Mouse (Mus musculus) thymus, postnatal 10 days (tissue): ENCODE results near the gene Map3k1.

Experiments used
- DNase-seq, 2 experiments: peaks; one replicate each; pipeline ENCODE4 v3.0.0; 2021; ENCODE audit warnings: low spot score in 2 of 2

Map3k1 gene

DNA sequence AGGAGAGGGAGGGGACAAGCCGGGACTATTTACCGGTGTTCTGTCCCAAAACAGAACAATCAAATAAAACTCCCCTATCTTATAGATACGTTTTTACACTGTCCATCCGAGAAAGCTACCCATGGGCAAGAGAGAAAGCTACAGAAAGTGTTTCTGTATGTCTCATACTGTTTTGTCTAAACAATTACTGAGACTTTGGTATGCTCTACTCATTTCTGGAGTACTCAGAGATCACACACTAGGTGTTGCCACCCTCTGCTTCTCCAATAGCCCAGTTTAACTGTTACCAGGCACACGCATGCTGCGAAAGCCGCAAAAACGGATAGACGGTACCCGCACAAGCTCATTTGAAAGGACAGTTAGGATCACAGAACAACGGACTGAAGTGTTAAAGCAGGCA lies 17.2 kb downstream of the Map3k1 start:
- DNase-seq: no peak

GRCm38 (mm10) chr13:111789420-111790065 lies 19.2 kb downstream of the Map3k1 start:
- DNase-seq: no peak

GRCm38 (mm10) chr13:111788882-111789281 lies 19.9 kb downstream of the Map3k1 start:
- DNase-seq: no peak

- DNase-seq: peak in 1 of 2 experiments; percentile 71
These were observed 20.8 kb downstream of the Map3k1 start for GRCm38 (mm10) chr13:111787857-111788619.

DNA sequence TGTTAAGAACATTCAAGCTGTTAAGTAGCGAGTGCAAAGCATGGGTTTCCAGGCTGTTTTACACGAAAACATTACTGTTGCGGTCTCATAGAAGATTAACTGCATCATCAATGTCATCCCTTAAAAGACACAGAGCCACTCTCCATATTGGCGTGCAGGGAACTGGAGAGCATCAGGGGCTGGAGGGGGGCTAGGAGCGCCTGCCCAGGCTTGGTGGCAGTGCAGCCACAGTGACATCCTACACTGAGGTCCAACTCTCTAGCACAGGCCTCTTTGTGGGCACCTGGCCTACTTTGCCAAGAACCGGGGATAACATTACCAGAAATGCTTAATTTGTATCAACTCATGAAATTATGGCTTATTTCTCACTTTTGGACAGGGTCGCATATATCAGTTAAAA lies 22.2 kb downstream of the Map3k1 start:
- DNase-seq: no peak

- DNase-seq: no peak
These were observed 25.3 kb downstream of the Map3k1 start for GRCm38 (mm10) chr13:111783451-111783850.

DNA sequence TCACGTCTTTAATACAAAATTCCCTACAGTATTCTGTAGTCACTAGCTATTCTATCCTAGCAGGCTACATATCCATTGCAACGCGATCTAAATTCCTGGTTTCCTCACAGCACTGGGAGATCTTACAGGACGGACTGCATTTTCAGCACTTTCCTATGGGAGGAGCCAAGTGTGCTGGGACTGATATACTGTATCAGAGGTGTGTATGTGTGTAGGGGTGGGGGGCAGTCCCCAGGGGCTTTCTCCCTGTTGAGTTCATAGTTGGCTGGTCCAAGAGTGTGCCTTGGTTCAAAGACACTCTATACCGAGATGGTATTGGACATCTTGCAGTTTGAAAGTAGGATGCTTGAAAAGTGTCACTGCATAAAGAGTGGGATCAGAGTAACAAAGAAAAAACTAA lies 29.3 kb downstream of the Map3k1 start:
- no peak for DNase-seq

- no peak for DNase-seq
These were observed 30.2 kb downstream of the Map3k1 start for GRCm38 (mm10) chr13:111778606-111779005.

- no peak for DNase-seq
These were observed 30.9 kb downstream of the Map3k1 start for GRCm38 (mm10) chr13:111777865-111778264.

DNA sequence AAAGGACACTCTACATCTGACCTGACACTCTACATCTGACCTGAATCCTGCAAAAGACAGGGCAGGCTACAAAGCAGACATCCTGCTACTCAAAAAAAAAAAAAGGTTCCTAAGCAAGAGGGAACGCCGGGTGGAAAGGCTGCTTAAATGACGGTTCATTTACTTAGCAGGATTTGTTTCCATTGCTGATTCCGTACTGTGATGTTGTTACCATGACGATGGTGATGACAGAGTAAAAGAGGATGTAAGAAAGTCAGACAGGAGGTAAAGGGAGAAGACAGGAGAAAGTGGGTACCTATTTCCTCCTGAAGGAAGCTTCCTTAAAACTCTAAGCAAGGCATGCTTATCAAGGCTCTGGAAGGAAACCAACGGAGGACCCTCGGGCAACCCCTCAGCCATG lies 31.6 kb downstream of the Map3k1 start:
- DNase-seq: no peak

DNA sequence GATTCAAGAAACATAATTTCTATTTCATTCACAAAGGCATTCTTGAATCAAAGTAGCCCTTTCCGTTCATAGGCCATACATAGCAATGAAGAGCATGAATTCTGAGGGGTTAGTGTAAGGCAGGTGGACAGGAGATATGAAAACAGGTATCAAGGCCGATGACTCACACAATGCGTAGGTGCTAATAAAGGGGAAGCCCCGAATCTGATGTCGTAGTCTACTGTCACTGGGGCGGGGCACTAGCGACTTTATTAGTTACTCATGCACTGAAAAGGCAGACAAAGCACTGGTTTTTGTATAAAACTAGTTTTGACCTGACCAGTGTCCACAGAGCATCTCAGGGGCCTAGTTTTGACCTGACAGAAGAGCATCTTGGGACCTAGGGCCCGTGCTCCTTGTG lies 36.7 kb downstream of the Map3k1 start:
- no peak for DNase-seq

DNA sequence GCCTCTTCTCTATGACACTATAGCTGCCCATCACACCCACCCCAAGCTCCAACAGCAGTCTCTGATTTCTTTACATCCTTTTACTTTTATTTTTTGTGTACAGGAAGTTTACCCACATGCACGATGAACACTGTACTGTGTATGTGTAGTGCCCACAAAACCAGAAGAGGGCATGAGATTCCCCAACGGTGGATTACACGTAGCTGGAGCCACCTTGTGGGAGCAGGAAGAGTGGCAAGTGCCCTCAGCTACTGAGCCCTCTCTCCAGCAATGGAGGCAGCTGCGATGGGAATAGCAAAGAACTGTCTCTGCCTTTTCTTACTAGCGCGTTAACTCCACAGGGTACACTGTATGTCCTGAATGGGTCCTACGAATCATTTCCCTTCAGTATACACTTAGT lies 37.6 kb downstream of the Map3k1 start:
- peak; percentile 54 to 77 for DNase-seq

- no peak for DNase-seq
These were observed 38.0 kb downstream of the Map3k1 start for GRCm38 (mm10) chr13:111770776-111771175.

GRCm38 (mm10) chr13:111762526-111762925 lies 46.3 kb downstream of the Map3k1 start:
- peak; percentile 54 to 55 for DNase-seq

DNA sequence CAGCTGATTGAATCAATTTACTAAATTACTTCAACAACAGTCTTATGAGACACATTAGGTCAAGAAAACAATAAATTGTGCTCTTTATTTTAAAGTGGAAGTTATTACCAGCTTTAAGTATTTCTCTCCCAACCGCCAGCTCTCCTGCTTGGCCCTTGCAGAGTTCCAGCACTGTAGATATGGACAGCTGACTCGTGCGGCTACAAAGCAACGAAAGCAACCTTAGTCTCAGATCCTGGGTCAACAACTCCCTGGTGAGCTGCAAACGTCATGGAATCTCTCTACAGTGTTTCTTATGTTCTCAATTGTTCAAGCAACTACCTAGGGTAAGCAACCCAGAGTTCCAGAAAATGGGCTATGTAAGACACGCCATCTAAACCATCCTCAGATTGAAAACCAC lies 51.8 kb downstream of the Map3k1 start:
- no peak for DNase-seq

- no peak for DNase-seq
These were observed 52.9 kb downstream of the Map3k1 start for GRCm38 (mm10) chr13:111755937-111756336.

DNA sequence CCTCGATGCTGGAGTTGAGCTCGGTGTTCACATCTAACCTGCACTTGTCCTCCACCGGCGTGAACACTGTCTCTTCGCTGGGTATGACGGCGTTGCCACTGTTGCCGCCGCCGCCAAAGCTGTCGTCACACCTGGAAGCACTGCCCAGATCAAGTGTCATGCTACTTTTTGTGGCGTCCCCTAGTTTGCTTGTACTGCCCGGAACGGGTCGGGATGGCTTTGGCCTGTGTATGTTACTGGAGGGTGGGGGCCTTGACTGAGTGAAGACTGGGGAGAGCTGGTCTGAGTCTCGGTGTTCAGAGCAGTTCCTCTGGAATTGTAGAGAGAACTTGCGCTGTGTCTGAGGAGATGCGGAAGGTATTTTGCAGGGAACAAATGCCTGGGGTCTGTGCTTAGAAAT lies 53.4 kb downstream of the Map3k1 start:
- no peak for DNase-seq

DNA sequence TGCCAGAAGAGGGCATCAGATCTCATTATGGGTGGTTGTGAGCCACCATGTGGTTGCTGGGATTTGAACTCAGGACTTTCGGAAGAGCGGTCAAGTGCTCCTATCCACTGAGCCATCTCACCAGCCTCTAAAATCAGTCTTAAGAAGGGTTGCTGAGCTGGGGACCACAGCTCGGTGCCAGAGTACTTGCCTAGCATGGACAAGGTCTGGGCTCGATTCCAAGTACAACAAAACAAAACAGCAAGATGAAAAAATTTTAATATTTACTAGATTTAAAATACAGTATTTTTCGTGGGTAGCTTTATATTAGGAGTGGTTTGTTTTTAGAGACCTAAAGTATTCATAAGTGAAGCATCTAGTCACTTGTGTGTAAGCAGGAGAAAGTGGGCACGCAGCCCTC lies 55.5 kb downstream of the Map3k1 start:
- DNase-seq: no peak

- DNase-seq: no peak
These were observed 60.3 kb downstream of the Map3k1 start for GRCm38 (mm10) chr13:111748301-111749062.

DNA sequence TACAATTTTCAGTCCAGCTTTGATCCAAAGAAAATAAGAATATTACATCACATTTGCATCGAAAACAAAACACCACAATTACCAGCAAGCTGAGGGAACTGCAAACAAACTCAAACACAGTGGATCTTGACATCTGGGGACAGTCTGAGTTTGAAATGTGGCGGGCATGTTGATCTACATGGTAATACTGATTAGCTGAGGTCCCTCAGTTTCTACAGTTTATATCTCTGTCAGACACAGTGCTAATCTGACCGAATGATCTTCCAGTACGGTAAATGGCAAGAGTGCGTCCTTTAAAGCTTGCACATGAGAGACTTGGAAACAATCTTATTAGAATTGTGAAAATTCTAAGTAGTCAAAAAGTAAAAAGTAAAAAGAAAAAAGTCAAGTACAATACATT lies 62.0 kb downstream of the Map3k1 start:
- no peak for DNase-seq

DNA sequence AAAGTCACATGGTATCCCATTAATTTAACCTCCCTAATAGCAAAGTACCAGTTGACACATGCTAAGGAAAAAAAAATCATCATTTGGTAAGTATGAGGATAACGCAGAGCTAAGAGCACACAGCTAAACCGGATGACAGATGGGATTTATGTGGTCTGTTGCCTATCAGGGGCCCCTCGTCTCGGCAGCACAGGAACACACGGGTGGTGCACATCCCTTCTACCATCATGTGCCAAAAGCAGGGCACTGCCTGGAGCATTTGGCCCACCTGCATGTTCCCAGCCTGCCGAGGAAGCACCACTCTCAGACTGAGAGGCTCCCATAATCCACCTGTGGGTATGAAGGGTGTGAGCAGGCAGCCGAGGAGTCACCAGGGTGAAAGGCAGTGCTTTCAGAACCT lies 63.6 kb downstream of the Map3k1 start:
- peak; percentile 26 to 30 for DNase-seq

DNA sequence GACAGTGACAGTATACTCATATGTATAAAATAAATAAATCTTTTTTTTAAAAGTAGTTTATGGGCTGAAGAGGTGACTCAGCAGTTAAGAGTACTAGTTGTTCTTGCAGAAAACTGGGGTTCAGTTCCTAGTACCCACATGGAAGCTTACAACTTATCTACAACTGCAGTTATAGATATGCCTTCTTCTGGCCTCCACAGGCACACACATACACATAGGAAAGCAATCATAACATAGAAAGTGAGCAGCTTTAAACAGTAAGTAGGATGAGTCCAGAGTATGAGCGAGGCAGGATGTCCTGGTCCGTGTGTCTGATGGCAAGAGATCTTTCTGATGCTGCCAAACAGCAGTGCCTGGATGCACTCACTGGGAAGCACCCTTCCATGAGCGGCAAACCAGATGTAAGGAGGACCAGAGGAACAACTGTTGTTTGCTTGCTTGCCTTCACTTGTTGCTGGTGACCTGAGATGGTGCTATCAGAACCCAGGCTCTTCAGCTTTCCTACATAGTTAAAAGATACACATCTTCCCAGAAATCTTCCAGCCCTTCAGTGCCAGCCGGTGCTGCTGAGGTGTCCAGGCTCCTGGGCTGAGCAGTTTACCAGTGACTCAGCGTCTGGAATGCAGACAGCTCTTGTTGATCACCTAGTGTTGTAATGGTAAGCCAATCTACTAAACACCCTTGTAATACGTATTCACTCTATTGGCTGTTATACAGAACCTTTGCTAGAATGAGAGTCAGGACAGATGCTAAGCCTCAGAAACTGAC lies 64.4 kb downstream of the Map3k1 start:
- no peak for DNase-seq
